Mouse (Mus musculus) 416B (cell line): Measurements from ENCODE around the gene Kctd12.

Source experiments
- DNase-seq: peaks from one replicate; pipeline ENCODE4 v3.0.0; 2011; ENCODE audit warnings: low read depth

Gene Kctd12

GRCm38 (mm10) chr14:102982627-102983540 lies at the start of gene Kctd12:
TSS of gene Kctd12 (minus strand) at chr14:102982637.
- DNase-seq: peak; percentile 90

- peak; percentile 48 for DNase-seq
Measured at GRCm38 (mm10) chr14:103029203-103029602, 46.8 kb upstream of the Kctd12 start.

GRCm38 (mm10) chr14:103020046-103020445 lies 37.6 kb upstream of the Kctd12 start:
- DNase-seq: no peak

GRCm38 (mm10) chr14:103017009-103017408 lies 34.6 kb upstream of the Kctd12 start:
- DNase-seq: peak; percentile 16

- peak; percentile 91 for DNase-seq
Measured at GRCm38 (mm10) chr14:103012563-103013150, 30.2 kb upstream of the Kctd12 start.

- peak; percentile 81 for DNase-seq
Measured at GRCm38 (mm10) chr14:103011782-103012181, 29.3 kb upstream of the Kctd12 start.

- peak; percentile 73 for DNase-seq
Measured at GRCm38 (mm10) chr14:103007737-103008136, 25.3 kb upstream of the Kctd12 start.

- peak; percentile 83 for DNase-seq
Measured at GRCm38 (mm10) chr14:102994662-102995561, 12.5 kb upstream of the Kctd12 start.

- no peak for DNase-seq
Measured at GRCm38 (mm10) chr14:102990765-102991164, 8.3 kb upstream of the Kctd12 start.

GRCm38 (mm10) chr14:102989866-102990265 lies 7.4 kb upstream of the Kctd12 start:
- no peak for DNase-seq

GRCm38 (mm10) chr14:102989254-102989653 lies 6.8 kb upstream of the Kctd12 start:
- DNase-seq: no peak

GRCm38 (mm10) chr14:102987626-102988025 lies 5.2 kb upstream of the Kctd12 start:
- no peak for DNase-seq

GRCm38 (mm10) chr14:102983686-102984085 lies 1.2 kb upstream of the Kctd12 start:
- DNase-seq: peak; percentile 65

GRCm38 (mm10) chr14:102982016-102982626 lies 316 bp downstream of the Kctd12 start:
- no peak for DNase-seq

GRCm38 (mm10) chr14:102981441-102982015 lies 909 bp downstream of the Kctd12 start:
- peak; percentile 81 for DNase-seq

- no peak for DNase-seq
Measured at GRCm38 (mm10) chr14:102980986-102981385, 1.5 kb downstream of the Kctd12 start.

GRCm38 (mm10) chr14:102980481-102980880 lies 2.0 kb downstream of the Kctd12 start:
- peak; percentile 82 for DNase-seq

- DNase-seq: peak; percentile 71
Measured at GRCm38 (mm10) chr14:102979831-102980230, 2.6 kb downstream of the Kctd12 start.

- peak; percentile 26 for DNase-seq
Measured at GRCm38 (mm10) chr14:102975865-102976264, 6.6 kb downstream of the Kctd12 start.

- DNase-seq: no peak
Measured at GRCm38 (mm10) chr14:102968824-102969223, 13.6 kb downstream of the Kctd12 start.

GRCm38 (mm10) chr14:102966241-102966640 lies 16.2 kb downstream of the Kctd12 start:
- DNase-seq: no peak
